Comparison of ENCODE assay signal across 24 mouse cellular contexts in genomic region chr3:58923140-58923539, GRCm38 (mm10). TPM values are rescaled to one million over a fixed set of nuclear protein-coding genes. Genes with fewer than 3 reads are reported as not detected.
DNase-seq lines count a peak whose midpoint lies in the region; ATAC-seq and TF ChIP-seq lines count a peak whose summit lies in the region.
"Had no signal": no experiment of that assay in that cellular context is flagged by ENCODE, and none has a peak within 500 bp of the region (broad histone marks: within the 10 kb centered on the region; RNA-seq: fewer than 3 reads in every experiment).

No protein-coding gene starts in this region.

- no peaks in the 10 kb centered on the region for H3K36me3 ChIP-seq in kidney, embryonic 15.5 days
- no peaks in the 10 kb centered on the region for H3K36me3 ChIP-seq in kidney, embryonic 14.5 days (ENCODE audit: control insufficient read depth, insufficient read depth, low read length)
- H3K36me3 ChIP-seq in neural tube, embryonic 12.5 days = no peaks in the 10 kb centered on the region
- no peaks in the 10 kb centered on the region for H3K36me3 ChIP-seq in neural tube, embryonic 15.5 days
- H3K36me3 ChIP-seq: embryonic facial prominence, embryonic 15.5 days; forebrain, embryonic 10.5 days; hindbrain, embryonic 12.5 days had no signal

- no peak for TF ChIP-seq POLR2A in lung, adult 2 months (IDR thresholded peaks at IDR 0.05; ENCODE audit: borderline replicate concordance, extremely low read depth, low read depth, low read length)

- 0 out of 2 replicates have a peak overlapping the region, but pooled peaks have one; percentile 3 for H3K4me2 ChIP-seq in kidney, embryonic 15.5 days
- H3K4me2 ChIP-seq in kidney, embryonic 14.5 days (replicated peaks; ENCODE audit: low read depth, low read length) = no peak overlapping the region
- no peak overlapping the region for H3K4me2 ChIP-seq in neural tube, embryonic 12.5 days (replicated peaks)
- H3K4me2 ChIP-seq in neural tube, embryonic 15.5 days = no peak overlapping the region
- H3K4me2 ChIP-seq: embryonic facial prominence, embryonic 15.5 days; hindbrain, embryonic 12.5 days had no signal

- no peaks in the 10 kb centered on the region for H3K27me3 ChIP-seq in kidney, embryonic 15.5 days
- no peaks in the 10 kb centered on the region for H3K27me3 ChIP-seq in kidney, embryonic 14.5 days (ENCODE audit: control insufficient read depth, insufficient read depth, low read length)
- no peaks in the 10 kb centered on the region for H3K27me3 ChIP-seq in neural tube, embryonic 12.5 days (replicated peaks)
- no peaks in the 10 kb centered on the region for H3K27me3 ChIP-seq in neural tube, embryonic 15.5 days (replicated peaks)
- H3K27me3 ChIP-seq: embryonic facial prominence, embryonic 15.5 days; hindbrain, embryonic 12.5 days had no signal

- no peaks in the 10 kb centered on the region for H3K9me3 ChIP-seq in kidney, embryonic 15.5 days (replicated peaks)
- H3K9me3 ChIP-seq in kidney, embryonic 14.5 days (ENCODE audit: control insufficient read depth, low read length) = no peaks in the 10 kb centered on the region
- H3K9me3 ChIP-seq in neural tube, embryonic 12.5 days = 0 out of 2 replicates have a peak, but pooled peaks cover 5% of the 10 kb centered on the region
- 0 out of 2 replicates have a peak, but pooled peaks cover 3% of the 10 kb centered on the region for H3K9me3 ChIP-seq in neural tube, embryonic 15.5 days (replicated peaks)
- H3K9me3 ChIP-seq: embryonic facial prominence, embryonic 15.5 days had no signal

- no peak overlapping the region for H3K9ac ChIP-seq in kidney, embryonic 15.5 days
- H3K9ac ChIP-seq in kidney, embryonic 14.5 days (ENCODE audit: low read depth, low read length) = no peak overlapping the region
- no peak overlapping the region for H3K9ac ChIP-seq in neural tube, embryonic 12.5 days
- no peak overlapping the region for H3K9ac ChIP-seq in neural tube, embryonic 15.5 days (replicated peaks)
- H3K9ac ChIP-seq: embryonic facial prominence, embryonic 15.5 days; hindbrain, embryonic 12.5 days had no signal

- WGBS in kidney, embryonic 15.5 days = 56% methylated on average over 11 of the region's 11 CpGs
- WGBS in kidney, embryonic 14.5 days = 66% methylated on average over 10 of the region's 11 CpGs
- 69% methylated on average over 8 of the region's 11 CpGs for WGBS in neural tube, embryonic 12.5 days
- 71% methylated on average over 11 of the region's 11 CpGs for WGBS in neural tube, embryonic 15.5 days
- 57% methylated on average over 11 of the region's 11 CpGs for WGBS in lung, adult 2 months

- DNase-seq in ES-CJ7 (ENCODE audit: low read depth, low spot score) (peak; percentile 4), ZHBTc4 (ENCODE audit: low read depth, low spot score) (peak; percentile 22)
- DNase-seq in right cerebral cortex, postnatal 4 days = no peak
- no peak for DNase-seq in lung, adult 2 months
- DNase-seq: adrenal gland, postnatal 10 days; cerebellum, adult 11 months; cerebellum, adult 8-10 months; cerebellum, postnatal 14 days; embryo, embryonic 11 days; gastrocnemius, postnatal 36 days; heart, adult 11 months; heart, postnatal 10 days; heart, postnatal 4 days had no signal

- H3K27ac ChIP-seq in kidney, embryonic 15.5 days = no peak overlapping the region
- no peak overlapping the region for H3K27ac ChIP-seq in kidney, embryonic 14.5 days (ENCODE audit: low read depth, low read length)
- H3K27ac ChIP-seq in neural tube, embryonic 12.5 days = no peak overlapping the region
- H3K27ac ChIP-seq in neural tube, embryonic 15.5 days (replicated peaks) = no peak overlapping the region
- H3K27ac ChIP-seq: embryonic facial prominence, embryonic 15.5 days; forebrain, embryonic 10.5 days; hindbrain, embryonic 12.5 days had no signal

- H3K4me3 ChIP-seq in kidney, embryonic 15.5 days (replicated peaks) = no peak overlapping the region
- no peak overlapping the region for H3K4me3 ChIP-seq in kidney, embryonic 14.5 days (ENCODE audit: low read length)
- H3K4me3 ChIP-seq in neural tube, embryonic 12.5 days = no peak overlapping the region
- H3K4me3 ChIP-seq in neural tube, embryonic 15.5 days (replicated peaks) = no peak overlapping the region
- no peak overlapping the region for H3K4me3 ChIP-seq in lung, adult 2 months (replicated peaks; ENCODE audit: extremely low read depth, low read depth, low read length)
- H3K4me3 ChIP-seq: embryonic facial prominence, embryonic 15.5 days; erythroblast, embryonic 14.5 days; forebrain, embryonic 10.5 days; hindbrain, embryonic 12.5 days had no signal

- peak; percentile 57 for ATAC-seq in kidney, embryonic 15.5 days (replicated peaks; ENCODE audit: low FRiP score)
- no peak for ATAC-seq in kidney, embryonic 14.5 days (ENCODE audit: low FRiP score, low TSS enrichment)
- 0 out of 2 replicates have a peak, but pooled peaks have one; percentile 17 for ATAC-seq in neural tube, embryonic 12.5 days (ENCODE audit: low FRiP score, low read depth)
- ATAC-seq in neural tube, embryonic 15.5 days (ENCODE audit: low FRiP score) = no peak
- ATAC-seq: forebrain, embryonic 14.5 days; hindbrain, embryonic 16.5 days had no signal

- TF ChIP-seq CTCF in lung, adult 2 months (IDR thresholded peaks at IDR 0.05; ENCODE audit: insufficient read depth, low read length) = no peak

- H3K4me1 ChIP-seq in kidney, embryonic 15.5 days = peaks cover 10% of the 10 kb centered on the region; the same call in 1 of the 2 replicates
- no peaks in the 10 kb centered on the region for H3K4me1 ChIP-seq in kidney, embryonic 14.5 days (ENCODE audit: control insufficient read depth, insufficient read depth, low read length)
- no peaks in the 10 kb centered on the region for H3K4me1 ChIP-seq in neural tube, embryonic 12.5 days
- H3K4me1 ChIP-seq in neural tube, embryonic 15.5 days = no peaks in the 10 kb centered on the region
- H3K4me1 ChIP-seq in lung, adult 2 months (ENCODE audit: control insufficient read depth, insufficient read depth, low read length) = no peaks in the 10 kb centered on the region
- H3K4me1 ChIP-seq: embryonic facial prominence, embryonic 15.5 days; hindbrain, embryonic 12.5 days had no signal

RNA-seq across cellular contexts. Expression of gene Clrn1, which starts 38.0 kb away (rescaled TPM):
- polyA plus RNA-seq in kidney, embryonic 15.5 days (2015; fragmentation: Nextera tagmentation; extraction: Ambion mirVana) = 3.7 and 4.6 TPM in 2 replicates
- polyA plus RNA-seq in kidney, embryonic 14.5 days (2014; fragmentation: Nextera tagmentation; extraction: Ambion mirVana) = 6.5 and 7.2 TPM in 2 replicates
- 0.68 and 1.4 TPM in 2 replicates for polyA plus RNA-seq in neural tube, embryonic 12.5 days (2016; fragmentation: Nextera tagmentation; extraction: Ambion mirVana)
- polyA plus RNA-seq in neural tube, embryonic 15.5 days (2015; fragmentation: Nextera tagmentation; extraction: Ambion mirVana) = 1.2 and 2.6 TPM in 2 replicates
- not detected in 2 replicates for polyA plus RNA-seq in lung, adult 2 months (2012; rRNA removed)
- polyA plus RNA-seq: erythroblast, embryonic 14.5 days; forebrain, embryonic 10.5 days; heart, embryonic 14.5 days had no signal

Comparison
In these comparisons a context has a peak if more than half of its experiments do, and no peak if none do; other contexts are left out.
1. ATAC-seq: peak in kidney, embryonic 15.5 days (single experiment) and neural tube, embryonic 12.5 days (single experiment); none in kidney, embryonic 14.5 days (single experiment) and neural tube, embryonic 15.5 days (single experiment).
2. DNase-seq: peak in ES-CJ7 (single experiment) and ZHBTc4 (single experiment); none in right cerebral cortex, postnatal 4 days (single experiment) and lung, adult 2 months (single experiment).